Mouse (Mus musculus) kidney, postnatal 4 days (tissue): Measurements from ENCODE around the gene Rps15.

Experiments
- DNase-seq, 2 experiments: peaks; one replicate each; pipeline ENCODE4 v3.0.0; 2021; ENCODE audit warnings: mixed read lengths in 2 of 2

Rps15 gene

DNA sequence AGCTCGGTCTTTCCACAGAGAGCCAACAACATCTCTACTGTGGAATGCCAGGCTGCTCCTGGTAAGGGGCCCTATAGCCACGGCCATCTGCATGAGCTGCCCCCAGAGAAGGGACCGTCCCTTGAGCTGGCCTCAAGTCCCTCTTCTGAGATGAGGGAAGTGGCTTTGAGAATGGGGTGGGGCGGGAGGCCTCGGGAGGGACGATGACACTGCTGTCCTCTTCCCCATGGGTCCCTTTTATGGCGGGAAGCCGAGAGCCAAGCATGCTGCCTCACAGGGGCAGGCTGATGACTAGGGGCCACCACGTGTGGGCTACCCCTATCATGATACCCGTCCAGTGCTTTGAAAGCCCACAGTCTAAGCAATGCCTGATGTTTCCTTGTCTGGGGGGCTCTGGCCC lies 24.8 kb downstream of the Rps15 start:
- DNase-seq = no peak

DNA sequence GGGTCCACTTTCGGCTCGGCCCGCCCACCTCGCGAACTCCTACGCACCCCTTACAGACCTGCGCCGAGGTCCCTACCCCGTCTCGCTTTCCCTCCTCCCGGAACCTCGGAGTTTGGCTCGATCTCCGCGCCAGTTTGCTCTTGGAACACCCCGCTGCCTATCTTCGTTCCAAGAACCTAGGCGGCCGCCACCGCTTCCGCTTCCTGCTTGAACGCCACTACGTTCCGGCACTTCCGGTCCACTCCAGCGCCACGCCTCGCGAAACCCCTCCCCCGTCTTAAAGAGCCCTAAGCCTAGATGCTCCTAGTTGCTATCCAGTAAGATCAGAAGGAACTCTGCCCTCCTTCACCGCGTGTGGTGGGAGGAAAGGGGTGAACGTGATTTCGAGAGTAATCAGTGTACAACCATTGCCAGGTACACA lies 28.1 kb downstream of the Rps15 start, which contains the start of gene 2310011J03Rik:
Gene 2310011J03Rik (minus strand): TSS at position 198 of the 421 bp plus-strand sequence.
- peak; percentile 94 to 96 for DNase-seq

DNA sequence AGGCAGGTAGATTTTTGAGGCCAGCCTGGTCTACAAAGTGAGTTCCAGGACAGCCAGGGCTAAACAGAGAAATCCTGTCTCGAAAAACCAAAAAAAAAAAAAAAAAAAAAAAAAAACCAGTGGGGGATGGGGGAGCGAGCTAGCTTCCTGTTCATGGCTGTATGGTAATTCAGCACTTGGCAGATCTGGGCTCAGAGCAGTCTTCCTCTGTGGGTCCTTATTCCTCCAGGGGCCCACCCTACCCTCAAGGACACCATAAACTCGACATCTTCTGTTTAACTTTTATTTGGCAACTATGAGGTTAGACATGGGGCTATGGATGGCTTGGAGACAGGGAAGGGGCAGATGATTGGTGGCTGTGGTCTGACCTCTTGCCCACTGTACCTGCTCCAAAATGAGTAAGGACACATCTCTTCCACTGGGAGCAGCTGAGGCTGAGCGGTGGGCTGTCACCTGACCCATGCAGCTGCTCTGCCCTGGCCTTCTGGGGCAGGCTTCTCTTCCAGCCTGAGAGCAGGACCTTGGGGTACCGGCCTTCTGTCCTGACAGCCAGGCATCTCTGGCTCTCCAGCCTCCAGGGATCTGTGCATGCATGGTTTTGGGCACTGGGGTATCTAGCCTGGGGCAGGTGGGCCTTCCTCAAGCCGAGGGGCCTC lies 28.9 kb downstream of the Rps15 start:
- DNase-seq = no peak

DNA sequence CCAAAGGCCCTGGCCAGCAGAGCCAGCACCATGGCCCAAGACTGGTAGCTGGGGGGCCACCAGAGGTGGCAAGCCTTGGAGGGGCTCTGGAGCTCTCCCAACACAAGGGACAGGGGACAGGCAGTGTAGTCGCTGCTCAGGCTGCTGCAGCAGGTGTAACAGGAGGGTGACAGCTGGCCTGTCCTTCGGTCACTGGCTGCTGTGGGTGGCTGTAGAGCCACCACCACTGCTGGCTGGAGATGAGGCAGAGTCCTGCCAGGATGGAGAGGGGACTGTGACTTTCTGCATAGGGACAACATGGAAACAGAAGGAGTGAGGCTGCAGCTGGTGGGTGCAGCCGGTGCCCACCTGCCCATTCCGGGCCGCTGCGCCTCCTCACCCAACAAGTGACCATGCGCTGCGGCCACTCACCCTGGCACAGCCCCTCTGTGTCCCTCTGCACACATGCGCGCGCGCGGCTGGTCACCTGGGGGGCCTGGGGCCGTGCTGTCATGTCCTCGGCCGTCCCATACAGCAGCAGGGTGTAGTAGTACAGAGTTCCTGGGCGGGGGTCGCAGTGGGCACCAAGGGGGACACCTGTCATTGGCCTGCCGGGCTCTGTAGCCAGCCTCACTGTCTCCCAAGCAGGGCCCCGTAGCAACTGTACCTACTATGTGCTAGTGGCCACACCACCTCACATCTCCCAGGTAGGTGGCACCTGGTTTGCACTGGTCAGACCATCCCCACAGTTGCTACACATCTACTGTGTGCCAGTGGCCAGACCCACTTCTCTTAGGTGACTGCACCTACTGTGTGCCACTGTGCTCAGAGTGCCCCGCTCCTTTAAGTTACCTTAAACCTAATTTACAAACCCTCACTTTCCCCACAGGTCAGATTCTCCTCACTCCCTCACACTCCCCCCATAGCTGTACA lies 29.7 kb downstream of the Rps15 start:
- no peak for DNase-seq

- peak; percentile 51 to 67 for DNase-seq
Measured at GRCm38 (mm10) chr10:80322811-80323211, 30.6 kb downstream of the Rps15 start.

DNA sequence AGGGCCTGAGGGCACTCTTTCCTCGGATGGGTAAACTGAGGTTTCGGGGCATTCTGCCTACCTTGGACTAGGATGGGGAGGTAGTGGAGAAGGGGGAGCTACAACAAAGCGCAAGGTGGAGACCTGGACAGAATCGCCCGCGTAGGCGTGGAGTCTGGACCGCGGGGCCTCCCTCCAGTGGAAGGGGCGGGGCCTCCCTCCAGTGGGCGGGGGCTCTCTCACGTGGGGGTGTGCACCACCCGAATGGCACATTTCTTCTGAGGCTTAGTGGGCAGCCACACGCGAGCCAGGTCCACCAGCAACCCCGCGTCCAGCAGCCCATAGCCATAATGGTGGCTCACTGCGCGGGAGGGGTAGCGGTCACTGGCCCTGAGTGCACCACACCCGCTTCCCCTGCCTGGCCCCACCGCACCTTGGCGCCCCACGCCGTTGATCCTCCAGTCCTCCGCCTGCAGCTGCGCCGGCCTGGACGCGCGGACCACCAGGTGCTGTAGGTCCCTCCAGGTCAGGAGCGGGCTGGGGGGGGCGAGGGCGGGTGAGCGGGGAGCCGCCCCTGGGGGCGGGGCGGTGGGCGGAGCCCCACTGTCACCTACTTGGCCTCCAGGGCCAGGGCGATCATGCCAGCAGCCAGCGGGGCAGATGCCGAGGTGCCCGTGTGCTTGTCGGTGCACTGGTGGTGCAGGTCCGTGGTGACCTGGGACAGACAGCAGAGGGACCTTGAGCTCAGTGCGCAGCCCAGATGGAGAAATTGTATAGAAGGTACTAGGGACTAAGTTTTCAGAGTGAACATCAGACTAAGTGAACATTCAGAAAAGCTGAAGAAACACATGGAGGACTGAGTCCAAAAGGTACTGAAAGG lies 31.2 kb downstream of the Rps15 start:
- peak; percentile 80 to 86 for DNase-seq

DNA sequence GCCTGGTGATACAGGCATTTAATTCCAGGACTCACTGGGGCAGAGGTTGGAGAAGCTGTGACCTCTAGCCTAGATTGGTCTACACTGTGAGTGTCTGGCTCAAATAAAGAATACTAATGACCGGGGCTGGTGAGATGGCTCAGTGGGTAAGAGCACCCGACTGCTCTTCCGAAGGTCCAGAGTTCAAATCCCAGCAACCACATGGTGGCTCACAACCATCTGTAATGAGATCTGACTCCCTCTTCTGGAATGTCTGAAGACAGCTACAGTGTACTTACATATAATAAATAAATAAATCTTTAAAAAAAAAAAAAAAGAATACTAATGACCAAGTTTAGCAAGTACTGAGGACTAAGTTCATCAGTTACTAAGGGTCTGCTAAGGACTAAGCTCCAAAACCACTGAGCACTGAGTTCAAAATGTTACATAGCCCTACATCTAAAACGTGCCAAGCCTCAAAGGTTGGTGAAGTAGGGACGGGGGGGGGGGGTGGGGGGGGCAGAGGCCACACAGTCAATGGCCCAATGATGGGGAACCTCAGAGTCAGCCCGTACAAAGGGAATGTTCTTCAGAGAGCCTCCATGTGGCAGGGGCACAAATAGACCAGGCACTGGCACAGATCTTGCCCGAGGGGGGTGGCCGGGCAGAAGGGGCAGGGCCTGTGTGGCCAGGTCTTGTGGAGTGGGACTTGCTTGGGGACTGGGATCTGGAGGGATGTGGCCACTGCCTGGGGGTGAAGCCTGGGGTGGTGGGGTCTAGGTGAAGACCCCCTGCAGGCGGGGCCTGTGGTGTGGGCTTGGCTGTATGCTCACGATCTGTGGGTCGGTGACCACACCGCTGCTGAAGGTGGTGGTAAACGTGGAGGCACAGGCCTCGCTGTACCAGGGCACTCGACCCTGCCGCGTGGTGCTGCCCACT lies 32.1 kb downstream of the Rps15 start:
- no peak for DNase-seq

DNA sequence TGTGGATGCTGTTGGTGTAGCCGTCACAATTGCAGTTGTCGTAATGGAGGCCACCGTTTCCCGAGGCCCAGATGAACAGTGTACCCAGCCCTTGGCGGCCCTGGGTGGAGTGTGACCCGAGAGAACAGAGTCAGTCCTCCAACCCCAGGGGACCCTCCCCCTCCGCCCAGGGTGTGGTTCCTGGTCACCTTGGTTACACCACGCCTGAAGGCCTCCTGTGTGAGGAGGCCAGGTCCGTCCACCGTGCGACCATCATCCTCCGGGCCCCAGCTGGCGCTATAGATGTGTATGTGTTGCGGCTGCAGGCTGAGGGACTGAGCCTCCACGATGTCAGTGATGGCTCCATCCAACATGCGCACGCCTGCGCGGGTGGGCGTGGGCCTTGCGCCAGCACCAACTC lies 32.8 kb downstream of the Rps15 start:
- DNase-seq = no peak

DNA sequence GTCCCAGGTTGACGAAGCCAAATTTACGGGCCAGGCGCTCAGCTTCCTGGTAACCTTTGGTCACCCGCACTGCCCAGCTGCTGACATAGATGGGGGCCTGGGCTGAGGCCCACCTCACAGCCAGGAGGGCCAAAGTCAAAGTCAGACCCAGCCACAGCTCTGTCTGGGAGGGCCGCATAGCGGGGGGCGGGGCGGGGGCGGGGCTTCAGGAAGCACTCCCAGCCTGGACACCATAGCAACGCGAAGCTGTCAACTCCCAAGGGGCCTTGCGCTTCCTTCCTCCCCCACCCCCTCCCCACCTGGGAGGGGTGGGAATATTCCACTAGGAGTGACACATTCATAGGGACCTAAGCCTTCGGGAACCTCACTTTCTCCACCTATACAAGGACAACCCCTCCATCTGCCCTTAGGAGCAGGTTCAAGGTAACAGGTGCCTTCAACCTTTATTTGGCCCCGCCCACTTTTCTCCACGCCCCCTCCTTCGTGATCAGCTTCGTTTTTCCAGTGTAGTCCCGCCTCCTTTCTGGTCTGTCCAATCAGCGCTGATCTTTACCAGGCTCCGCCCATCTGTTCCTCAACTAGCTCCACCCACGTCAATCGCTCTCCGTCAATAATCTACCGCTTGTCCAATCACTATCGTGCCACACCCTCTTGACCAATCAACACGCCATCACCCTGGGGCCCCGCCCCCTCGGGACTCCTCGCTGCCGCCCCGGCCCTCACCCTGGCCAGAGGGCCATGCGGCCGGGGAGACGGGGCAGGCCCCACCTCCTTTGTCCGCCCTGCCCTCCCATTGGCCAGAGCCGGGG lies 37.2 kb downstream of the Rps15 start, which contains the start of the genes Pcsk4 and Reep6:
Gene Pcsk4 (minus strand): TSS at position 226 of the 809 bp plus-strand sequence.
Gene Reep6 (plus strand): TSS at position 681 of the 809 bp plus-strand sequence.
- peak; percentile 98 to 99 for DNase-seq

GRCm38 (mm10) chr10:80330084-80330483 lies 37.8 kb downstream of the Rps15 start:
- DNase-seq = no peak

GRCm38 (mm10) chr10:80330888-80331287 lies 38.6 kb downstream of the Rps15 start:
- DNase-seq = no peak

DNA sequence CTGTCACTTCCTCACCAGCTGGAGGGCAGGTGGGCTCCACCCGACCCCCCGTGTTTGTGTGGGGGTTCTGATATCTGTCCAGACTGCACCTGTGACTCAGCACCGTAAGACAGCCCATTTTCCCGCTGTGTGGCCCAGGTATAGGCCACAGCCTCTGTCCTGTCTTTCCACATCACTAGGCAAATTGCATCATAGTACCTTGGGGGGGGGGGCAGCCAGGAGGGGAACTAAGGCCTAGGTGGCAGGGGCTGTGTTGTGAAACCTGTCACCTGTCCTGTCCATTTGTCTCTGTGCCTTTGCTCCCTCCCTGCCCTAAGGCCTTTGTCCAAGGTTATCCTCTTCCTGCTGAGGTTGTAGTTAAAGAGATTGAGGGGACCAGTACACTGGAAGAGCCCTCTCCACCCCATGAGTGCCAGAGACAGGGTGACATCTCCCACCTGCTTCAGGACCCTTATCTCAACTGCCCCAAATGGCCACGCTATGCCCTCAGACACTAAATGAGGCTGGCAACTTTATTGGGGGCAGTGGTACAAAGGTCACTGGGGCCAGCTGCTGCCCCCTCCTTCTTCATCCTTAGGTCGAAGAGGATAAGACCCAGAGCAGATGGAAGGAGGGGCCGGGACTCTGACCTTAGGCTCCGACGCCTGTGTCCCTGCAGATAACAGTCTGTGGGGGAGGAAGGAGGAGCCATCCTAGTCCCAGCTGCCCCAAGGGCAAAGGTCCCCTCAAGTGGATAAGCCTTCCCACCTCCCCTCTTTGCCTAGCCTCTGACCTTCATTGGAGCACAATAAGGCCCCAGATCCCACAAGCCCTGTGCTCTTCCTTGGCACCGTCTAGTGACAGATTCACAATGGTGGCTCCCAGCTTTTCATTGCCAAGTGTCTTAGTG lies 39.6 kb downstream of the Rps15 start:
- DNase-seq = no peak

DNA sequence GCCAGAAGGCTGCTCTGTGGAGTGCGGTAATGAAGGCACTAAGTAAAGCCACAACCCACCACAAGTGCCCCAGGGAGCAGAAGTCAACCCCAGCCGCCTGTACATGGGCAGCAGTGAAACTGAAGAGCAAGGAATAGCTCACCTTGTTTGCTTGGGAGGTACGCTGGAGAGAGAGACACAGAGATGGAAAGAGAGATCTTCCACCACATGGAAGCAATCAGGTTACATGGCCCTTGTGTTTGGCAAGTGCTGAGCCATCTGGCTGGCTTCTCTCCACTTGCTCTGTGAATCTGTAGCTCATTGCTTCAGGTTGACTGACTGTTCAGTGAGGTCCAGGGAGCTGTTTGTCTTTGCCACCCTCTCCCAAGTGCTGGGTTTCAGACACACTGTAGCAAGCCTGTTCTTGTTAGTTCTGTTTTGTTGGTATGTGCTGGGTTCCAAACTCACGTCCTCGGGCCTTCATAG lies 40.3 kb downstream of the Rps15 start:
- DNase-seq = no peak

GRCm38 (mm10) chr10:80336263-80336662 lies 44.0 kb downstream of the Rps15 start:
- no peak for DNase-seq

DNA sequence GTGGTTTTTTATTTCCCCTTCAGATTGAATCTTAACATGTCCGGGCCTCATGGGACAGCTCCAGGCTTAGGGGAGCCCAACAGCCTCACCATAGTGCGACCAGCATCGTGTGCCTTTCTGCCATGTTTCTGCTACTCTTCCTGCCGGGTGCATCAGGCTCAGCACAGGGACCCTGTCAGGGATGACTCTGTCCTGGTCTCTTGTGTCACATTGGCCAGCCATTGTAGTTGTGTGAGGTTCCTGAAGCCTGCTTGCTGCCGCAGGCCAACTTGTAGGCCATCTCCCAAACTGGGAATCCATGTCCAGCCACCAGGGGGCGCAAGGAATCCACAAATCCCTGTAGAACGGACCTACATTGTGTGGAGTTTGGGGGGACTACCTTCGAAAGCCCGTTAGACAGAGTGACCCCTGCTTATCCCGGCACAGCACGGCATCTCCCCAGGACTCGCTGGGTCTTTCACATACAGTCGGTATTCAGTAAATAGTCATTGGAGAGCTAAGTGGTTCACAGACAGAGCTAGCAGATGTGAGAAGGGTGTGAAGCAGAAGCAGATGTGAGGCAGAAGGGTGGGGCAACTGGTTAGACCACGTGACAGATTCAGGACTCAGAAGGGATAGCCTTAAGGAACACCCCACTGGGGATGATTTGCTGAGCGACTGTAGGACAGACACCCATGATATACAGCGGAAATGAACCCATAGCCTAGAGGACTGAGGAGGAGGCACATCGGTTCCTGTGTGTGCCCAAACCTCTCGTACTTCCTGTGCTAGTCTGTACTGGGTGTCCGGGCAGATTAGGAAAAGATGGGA lies 47.9 kb downstream of the Rps15 start:
- DNase-seq = peak; percentile 93

DNA sequence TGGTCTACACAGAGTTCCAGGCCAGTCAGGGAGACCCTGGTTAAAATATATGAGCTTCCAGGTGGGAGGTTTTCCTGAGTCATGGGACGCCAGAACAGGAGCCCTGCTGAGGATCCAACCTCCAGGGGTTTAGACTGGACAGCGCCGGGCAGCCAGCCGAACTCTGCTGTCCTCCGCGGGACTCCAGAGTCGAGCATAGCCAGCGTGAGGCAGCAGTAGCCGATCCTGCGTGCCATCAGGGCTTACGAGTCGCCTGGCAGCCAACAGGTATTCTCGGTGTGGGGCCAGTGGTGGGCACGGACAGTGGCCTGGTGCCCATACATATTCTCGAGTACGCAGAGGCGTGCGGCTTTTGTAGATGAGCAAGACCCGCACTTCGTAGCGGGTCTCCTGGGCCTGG lies 48.8 kb downstream of the Rps15 start:
- no peak for DNase-seq

- DNase-seq = no peak
Measured at GRCm38 (mm10) chr10:80341491-80342304, 49.4 kb downstream of the Rps15 start.

GRCm38 (mm10) chr10:80342305-80342748 lies 50.1 kb downstream of the Rps15 start:
- no peak for DNase-seq
